Mouse (Mus musculus): ENCODE results near the gene Gdpd4. TPM values are rescaled to one million over a fixed set of nuclear protein-coding genes. Genes with fewer than 3 reads are reported as not detected.

Gene Gdpd4
- total RNA-seq (2018; cell fraction: chromatin; rRNA removed) = not detected
- not detected for total RNA-seq (2018; cell fraction: cytosol; rRNA removed)
- total RNA-seq (2018; cell fraction: nucleus; rRNA removed) = not detected
- not detected in 3 replicates for polyA plus RNA-seq (2018)

DNA sequence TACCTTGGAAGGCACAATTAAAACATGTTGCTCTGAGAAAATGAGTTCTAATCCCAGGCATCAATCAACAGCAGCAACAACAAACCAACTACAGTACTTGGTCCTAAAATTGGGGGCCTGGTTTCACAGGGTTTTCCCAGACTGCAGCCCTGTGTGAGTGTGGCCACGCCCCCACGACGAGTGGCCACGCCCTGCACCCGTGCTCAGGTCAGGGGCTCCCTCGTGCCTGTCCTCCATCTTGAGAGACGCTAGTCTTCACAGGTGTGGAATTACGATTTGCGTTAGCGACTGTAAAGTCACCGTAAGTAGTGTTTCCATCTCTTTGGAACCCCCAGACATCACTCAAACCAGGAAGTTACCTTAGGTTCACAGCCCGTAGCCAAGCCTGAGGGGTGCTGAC is at the start of gene Gdpd4:
Gdpd4 (plus strand) TSS at position 214 of the 400 bp plus-strand sequence.
- 82% methylated on average over 12 of the region's 12 CpGs for WGBS (ENCODE audit: missing documents)

DNA sequence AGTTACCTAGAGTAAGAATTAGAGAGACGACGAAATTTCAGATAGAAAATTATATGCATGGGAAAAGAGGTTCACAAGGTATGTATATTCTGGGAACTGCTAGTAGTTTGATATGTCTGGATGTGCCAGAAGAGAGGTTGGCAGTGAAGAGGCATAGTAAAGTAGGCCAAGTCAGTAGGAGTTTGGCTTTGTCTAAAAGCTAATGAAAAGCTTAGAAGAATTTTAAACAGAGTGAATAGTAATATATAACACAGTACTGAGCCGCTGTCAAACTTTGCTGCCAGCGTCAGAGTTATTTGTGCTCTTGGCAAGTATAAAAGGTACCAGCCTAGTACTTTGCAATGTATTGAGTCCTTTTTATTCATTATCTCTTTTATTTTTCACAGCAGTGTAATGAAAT is 47.4 kb upstream of the Gdpd4 start:
- Histone ChIP-seq H3K4me3 (ENCODE audit: inconsistent target) (no peak overlapping the region), H3K79me2 (ENCODE audit: inconsistent target) (no peaks in the 10 kb centered on the region), H3K27ac (no peak overlapping the region), H3K36me3 (ENCODE audit: inconsistent target) (no peaks in the 10 kb centered on the region; the same call in 1 of the 2 replicates)
- WGBS (ENCODE audit: missing documents) = 99% methylated on average over 4 of the region's 4 CpGs

More for the DNA sequence above, at the start of gene Gdpd4:
- H3K79me2 ChIP-seq (ENCODE audit: inconsistent target) = no peaks in the 10 kb centered on the region
- no peak within 1 kb of the TSS for H3K27ac ChIP-seq
- H3K36me3 ChIP-seq (ENCODE audit: inconsistent target) = no peaks in the 10 kb centered on the region
- H3K4me3 ChIP-seq (ENCODE audit: inconsistent target) = no peak within 1 kb of the TSS

DNA sequence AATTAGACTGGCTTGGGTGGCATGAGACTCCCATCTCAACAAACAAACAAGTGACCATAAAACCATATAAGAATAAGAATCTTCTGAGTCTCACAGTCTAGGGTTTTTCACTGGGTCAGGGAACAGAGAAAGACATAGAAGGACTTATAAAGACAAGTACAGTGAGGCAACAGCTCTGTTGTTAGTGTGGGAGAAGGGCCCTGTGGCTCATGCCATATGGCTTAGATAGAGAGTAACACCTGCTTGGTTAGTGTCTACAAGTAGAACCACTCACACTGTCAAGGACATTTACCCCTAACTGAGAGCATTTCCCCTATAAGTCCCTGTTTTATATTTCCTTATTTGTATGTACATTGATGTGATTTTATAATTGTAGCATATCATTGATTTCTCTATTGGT is 46.4 kb upstream of the Gdpd4 start:
- H3K4me3 ChIP-seq (ENCODE audit: inconsistent target) = no peak overlapping the region
- H3K27ac ChIP-seq = no peak overlapping the region
- no peaks in the 10 kb centered on the region; the same call in 1 of the 2 replicates for H3K36me3 ChIP-seq (ENCODE audit: inconsistent target)
- no peaks in the 10 kb centered on the region for H3K79me2 ChIP-seq (ENCODE audit: inconsistent target)

DNA sequence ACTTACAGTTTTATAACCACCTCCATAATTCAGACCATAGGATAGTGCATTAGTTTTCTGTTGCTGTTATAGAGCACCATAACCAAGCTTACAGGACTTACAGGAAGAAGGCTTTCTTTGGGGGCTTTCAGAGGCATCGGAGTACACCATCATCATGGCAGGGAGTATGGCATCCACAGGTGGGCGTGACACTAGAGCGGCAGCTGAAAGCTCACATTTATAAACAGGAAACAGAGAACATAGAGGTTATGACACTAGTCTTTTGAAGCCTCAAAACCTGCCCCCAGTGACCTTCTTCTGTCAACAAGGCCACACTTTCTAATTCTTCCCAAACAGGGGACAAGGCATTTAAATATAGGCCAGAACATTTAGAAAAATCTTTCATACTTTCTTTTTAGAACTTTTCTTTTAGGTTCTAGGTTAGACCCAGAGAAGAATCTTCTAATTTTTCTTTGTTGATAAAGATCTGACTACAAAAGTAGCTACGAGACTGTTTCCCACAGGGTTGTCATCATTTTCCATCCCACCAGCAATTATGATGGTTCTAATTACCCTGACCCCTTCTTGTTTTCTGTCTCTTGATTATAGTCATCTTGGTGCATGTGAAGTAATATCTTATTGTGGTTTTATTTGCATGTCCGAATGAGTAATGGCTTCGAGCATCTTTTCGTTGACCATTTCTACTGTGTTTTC is 41.8 kb upstream of the Gdpd4 start:
- no peak overlapping the region for H3K4me3 ChIP-seq (ENCODE audit: inconsistent target)
- 93% methylated on average over 7 of the region's 7 CpGs for WGBS (ENCODE audit: missing documents)
- no peaks in the 10 kb centered on the region for H3K79me2 ChIP-seq (ENCODE audit: inconsistent target)
- H3K36me3 ChIP-seq (ENCODE audit: inconsistent target) = no peaks in the 10 kb centered on the region; the same call in 1 of the 2 replicates
- H3K27ac ChIP-seq = no peak overlapping the region

DNA sequence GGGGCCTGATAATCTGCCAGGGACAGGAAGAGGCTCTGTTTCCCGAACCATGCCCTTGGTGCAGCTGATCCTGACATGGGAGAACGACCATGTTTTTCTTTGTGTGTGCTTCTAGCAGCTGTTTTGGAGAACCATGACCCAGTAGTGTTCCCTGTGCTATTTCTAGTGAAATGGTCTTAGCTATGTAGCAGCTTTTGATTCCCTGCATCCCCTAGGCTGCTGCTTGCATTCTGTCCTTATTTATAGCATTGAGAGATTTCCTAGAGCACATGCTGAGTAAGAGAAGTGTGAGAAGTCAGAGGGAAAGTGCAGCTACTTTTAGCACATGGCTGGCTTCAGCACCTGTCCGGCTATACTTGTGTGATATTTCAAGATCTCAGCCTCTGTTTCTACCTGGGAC is 8.1 kb upstream of the Gdpd4 start:
- Histone ChIP-seq H3K36me3 (ENCODE audit: inconsistent target) (peaks cover 34% of the 10 kb centered on the region; the same call in 1 of the 2 replicates), H3K27ac (no peak overlapping the region), H3K79me2 (ENCODE audit: inconsistent target) (no peaks in the 10 kb centered on the region), H3K4me3 (ENCODE audit: inconsistent target) (no peak overlapping the region)
- WGBS (ENCODE audit: missing documents) = 90% methylated on average over 3 of the region's 3 CpGs

DNA sequence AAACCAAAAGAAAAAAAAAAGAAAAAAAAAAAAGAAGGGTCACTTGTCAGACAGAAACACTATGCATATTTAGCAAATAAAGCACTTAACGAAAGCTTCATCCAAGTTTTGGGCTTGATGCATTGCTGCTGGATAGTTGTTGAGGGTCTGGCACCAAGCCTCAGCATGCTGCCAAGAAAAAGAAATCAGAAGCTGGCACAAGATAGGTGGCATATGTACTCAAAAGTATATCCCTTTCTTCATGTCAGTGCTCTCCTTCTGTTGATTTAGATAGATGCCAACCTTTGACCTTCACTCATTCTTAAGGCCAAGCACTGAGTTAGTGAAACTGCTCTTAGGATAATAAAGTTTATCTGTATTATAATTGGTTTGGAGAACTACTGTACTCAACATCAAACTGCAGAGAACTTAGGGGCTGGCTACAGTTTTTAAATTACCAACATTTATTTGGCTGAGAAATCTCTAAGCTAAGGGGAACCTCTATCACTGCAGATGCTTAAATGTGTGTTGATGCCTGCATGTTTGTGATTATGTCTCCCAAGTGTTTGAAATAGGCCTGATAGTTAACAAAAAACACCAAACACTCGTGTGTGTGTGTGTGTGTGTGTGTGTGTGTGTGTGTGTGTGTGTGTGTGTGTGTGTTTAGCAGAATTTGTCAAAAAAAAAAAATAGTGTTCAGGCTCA is 4.8 kb upstream of the Gdpd4 start:
- Histone ChIP-seq H3K27ac (no peak overlapping the region), H3K36me3 (ENCODE audit: inconsistent target) (peaks cover 16% of the 10 kb centered on the region; the same call in 1 of the 2 replicates), H3K4me3 (ENCODE audit: inconsistent target) (no peak overlapping the region), H3K79me2 (ENCODE audit: inconsistent target) (no peaks in the 10 kb centered on the region)
- 88% methylated on average over 2 of the region's 2 CpGs for WGBS (ENCODE audit: missing documents)

DNA sequence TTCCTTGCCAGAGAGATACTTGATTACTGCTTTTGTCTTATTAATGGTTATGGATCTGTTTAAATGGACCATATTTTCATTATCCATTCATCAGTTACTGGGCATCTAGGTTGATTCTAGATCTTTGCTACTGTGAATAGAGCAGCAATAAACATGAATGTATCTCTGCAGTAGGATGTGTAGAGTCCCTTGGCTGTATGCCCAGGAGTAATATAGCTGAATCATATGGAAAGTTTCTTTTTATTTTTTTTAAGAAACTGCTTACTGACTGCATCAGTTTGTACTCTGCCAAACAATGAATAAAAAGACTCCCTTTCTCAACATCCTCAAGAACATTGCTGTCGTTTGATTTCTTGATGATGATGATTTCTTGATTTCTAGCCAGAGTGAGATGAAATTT is 6.1 kb downstream of the Gdpd4 start:
- 83% methylated on average over 1 of the region's 1 CpGs for WGBS (ENCODE audit: missing documents)
- Histone ChIP-seq H3K79me2 (ENCODE audit: inconsistent target) (no peaks in the 10 kb centered on the region), H3K36me3 (ENCODE audit: inconsistent target) (no peaks in the 10 kb centered on the region), H3K4me3 (ENCODE audit: inconsistent target) (no peak overlapping the region), H3K27ac (no peak overlapping the region)

DNA sequence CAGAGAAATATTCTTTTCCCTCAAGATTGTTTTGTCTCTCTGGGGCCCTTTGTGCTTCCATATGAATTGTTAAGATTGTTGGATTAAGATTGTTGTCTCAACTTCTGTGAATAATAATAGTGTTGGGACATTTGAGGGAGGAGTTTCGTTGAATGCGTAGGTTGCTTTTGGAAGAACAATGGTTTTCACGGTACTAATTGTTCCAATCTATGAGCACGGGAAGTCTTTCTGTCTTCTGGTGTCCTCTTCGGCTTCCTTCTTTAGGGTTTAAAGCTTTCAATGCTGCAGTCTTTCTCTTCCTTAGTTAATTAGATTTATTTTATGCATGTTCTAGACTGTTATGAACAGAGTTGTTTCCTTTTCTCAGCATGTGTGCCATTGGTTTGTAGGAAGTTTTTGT is 7.2 kb downstream of the Gdpd4 start:
- Histone ChIP-seq H3K27ac (no peak overlapping the region), H3K36me3 (ENCODE audit: inconsistent target) (no peaks in the 10 kb centered on the region), H3K79me2 (ENCODE audit: inconsistent target) (no peaks in the 10 kb centered on the region), H3K4me3 (ENCODE audit: inconsistent target) (no peak overlapping the region)
- WGBS (ENCODE audit: missing documents) = 95% methylated on average over 5 of the region's 5 CpGs

DNA sequence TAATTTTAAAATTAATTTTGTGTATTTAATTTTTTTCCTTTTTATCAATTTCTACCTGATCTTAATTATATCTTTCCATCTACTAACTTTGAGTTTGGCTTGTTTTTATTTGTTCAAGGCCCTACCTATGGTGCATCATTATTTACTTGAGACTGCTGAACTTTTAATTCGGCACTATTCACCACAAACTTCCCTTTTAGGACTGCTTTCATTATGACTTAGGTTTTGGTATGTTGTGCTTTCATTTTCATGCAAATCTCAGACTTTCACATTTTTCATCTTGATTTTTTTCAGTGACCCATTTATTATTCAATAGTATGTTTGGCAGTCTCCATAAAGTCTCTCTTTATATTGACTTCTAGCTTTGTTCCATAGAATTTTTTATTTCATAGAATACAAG is 24.7 kb downstream of the Gdpd4 start:
- no peak overlapping the region for H3K27ac ChIP-seq
- no peaks in the 10 kb centered on the region for H3K36me3 ChIP-seq (ENCODE audit: inconsistent target)
- H3K4me3 ChIP-seq (ENCODE audit: inconsistent target) = no peak overlapping the region
- H3K79me2 ChIP-seq (ENCODE audit: inconsistent target) = no peaks in the 10 kb centered on the region
- WGBS (ENCODE audit: missing documents) = 0% methylated on average over 1 of the region's 1 CpGs

DNA sequence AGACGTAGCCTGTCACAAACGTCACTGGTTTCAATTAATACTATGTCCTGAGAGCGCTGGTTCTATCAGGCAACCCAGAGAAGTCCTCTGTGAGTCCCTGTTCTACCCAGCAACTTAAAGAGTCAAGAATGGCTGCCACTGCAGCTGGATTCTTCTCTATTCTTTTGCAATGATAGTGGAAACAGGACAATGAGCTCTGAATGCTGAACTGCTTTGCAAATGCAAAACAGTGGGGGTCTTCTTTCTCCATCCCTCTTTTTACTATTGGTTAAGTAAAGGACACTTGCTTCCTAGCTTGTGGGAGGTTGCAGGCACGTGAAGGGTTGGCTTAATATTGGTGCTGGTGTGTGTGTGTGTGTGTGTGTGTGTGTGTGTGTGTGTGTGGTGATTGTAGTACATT is 52.7 kb downstream of the Gdpd4 start:
- WGBS (ENCODE audit: missing documents) = 89% methylated on average over 4 of the region's 4 CpGs
- H3K4me3 ChIP-seq (ENCODE audit: inconsistent target) = no peak overlapping the region
- no peaks in the 10 kb centered on the region for H3K79me2 ChIP-seq (ENCODE audit: inconsistent target)
- no peak overlapping the region for H3K27ac ChIP-seq
- no peaks in the 10 kb centered on the region for H3K36me3 ChIP-seq (ENCODE audit: inconsistent target)

DNA sequence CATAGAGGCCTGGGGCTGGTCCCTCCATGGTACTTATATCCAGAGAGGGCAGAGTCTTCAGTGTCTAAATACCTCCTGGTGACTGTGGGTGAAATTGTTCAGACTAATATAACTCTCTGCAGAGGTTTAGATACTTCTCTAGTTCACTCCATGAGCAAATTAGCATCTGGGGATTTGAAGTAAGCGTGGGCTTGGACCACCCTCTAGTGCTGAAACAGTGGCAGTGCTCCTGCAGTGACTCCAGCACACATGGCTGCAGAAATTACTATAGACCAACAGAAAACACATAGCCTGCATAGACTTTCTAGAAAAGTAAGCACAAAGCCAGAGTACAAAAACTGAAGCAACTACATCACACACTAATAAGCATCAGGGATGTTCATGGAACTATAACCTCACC is 57.7 kb downstream of the Gdpd4 start:
- no peaks in the 10 kb centered on the region for H3K36me3 ChIP-seq (ENCODE audit: inconsistent target)
- H3K27ac ChIP-seq = no peak overlapping the region
- no peak overlapping the region for H3K4me3 ChIP-seq (ENCODE audit: inconsistent target)
- H3K79me2 ChIP-seq (ENCODE audit: inconsistent target) = no peaks in the 10 kb centered on the region
- 57% methylated on average over 1 of the region's 1 CpGs for WGBS (ENCODE audit: missing documents)

DNA sequence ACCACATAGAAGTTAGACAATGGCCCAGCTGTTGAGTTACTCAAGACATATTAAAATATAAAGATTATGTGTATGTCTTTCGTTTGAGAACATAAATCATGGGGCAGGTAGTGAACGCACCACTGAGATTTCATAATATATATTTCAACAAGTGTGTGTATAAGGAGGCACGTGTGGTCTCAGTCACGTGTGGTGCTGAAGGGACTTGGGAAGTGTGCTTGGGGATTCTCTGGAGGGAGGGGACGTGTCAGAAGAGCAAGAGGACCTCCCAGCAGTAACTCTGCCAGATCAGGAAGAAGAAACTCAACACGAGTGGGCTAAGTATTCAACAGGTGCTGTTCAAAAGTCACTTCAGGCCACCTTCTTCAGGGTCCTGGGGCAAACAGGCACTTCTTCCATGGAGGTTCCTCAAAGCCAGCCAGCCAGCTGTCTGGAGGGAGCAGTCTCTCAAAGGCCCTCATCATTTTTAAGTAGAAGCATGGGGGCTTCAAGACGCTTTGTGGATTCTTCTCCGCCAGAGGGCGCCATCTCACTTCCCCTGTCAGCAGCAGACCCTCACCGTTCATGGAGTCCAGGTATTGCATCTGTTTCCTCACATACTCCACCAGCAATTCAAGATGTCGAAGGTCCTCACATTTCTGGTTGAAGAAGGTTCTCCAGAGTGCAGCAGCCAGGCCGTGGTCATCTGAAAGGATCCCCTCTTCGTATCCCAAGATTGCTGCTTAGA is 64.5 kb downstream of the Gdpd4 start:
- no peaks in the 10 kb centered on the region for H3K36me3 ChIP-seq (ENCODE audit: inconsistent target)
- WGBS (ENCODE audit: missing documents) = 52% methylated on average over 12 of the region's 13 CpGs
- no peak overlapping the region for H3K4me3 ChIP-seq (ENCODE audit: inconsistent target)
- no peaks in the 10 kb centered on the region for H3K79me2 ChIP-seq (ENCODE audit: inconsistent target)
- H3K27ac ChIP-seq = no peak overlapping the region

DNA sequence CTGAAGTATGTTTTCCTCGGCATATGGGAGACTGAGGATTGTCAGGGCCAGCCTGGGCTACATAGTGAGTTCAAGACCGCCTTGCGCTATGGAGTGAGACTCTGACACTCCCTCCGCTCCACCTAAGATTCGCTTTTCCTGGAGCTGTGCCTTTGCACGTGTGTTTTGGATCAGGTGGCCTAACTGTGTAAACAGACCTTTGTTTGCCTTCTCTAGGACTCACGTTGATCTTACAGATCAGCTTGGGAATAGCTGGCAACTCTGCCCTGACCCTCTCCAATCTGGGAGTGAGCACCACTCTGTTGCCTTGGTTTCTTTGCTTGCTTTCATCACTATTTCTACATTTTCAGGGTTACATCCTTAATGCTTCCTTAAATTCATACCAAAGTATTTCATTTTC is 82.9 kb downstream of the Gdpd4 start:
- H3K79me2 ChIP-seq (ENCODE audit: inconsistent target) = no peaks in the 10 kb centered on the region
- H3K27ac ChIP-seq = no peak overlapping the region
- no peaks in the 10 kb centered on the region for H3K36me3 ChIP-seq (ENCODE audit: inconsistent target)
- 91% methylated on average over 7 of the region's 7 CpGs for WGBS (ENCODE audit: missing documents)
- no peak overlapping the region for H3K4me3 ChIP-seq (ENCODE audit: inconsistent target)

DNA sequence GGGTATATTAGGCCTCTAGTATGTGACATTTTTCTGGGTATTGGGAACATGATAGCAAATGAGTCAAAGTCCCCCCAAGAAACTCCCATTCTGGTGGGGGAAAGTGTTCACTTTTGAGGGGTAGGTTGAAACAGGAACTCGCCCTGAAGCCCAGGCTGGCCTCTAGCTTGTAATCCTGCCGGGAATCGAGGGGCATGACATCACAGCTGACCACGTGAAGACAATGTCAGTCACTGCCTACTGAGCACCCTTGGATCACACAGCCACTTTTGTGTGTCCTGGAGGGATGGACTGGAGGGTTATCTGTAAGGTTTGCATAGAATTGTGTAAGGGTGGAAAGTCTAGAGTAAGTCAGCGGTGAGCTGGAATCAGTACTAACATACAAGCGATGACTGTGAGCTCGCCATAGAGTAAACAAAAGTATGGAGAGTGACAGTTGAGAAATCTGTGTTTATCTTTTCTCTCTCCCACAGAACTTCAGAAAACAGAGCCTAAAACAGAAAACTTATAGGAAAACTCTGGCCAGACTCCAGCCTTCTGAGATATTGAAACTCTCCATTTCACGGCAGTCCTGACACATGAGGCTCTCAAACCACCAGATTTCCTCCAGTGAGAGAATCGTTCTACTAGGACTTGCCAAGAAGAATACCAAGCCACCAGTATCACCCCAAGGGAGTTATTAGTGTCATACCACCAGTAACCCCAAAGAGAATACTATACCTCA is 128.5 kb downstream of the Gdpd4 start:
- Histone ChIP-seq H3K79me2 (ENCODE audit: inconsistent target) (no peaks in the 10 kb centered on the region), H3K4me3 (ENCODE audit: inconsistent target) (no peak overlapping the region), H3K36me3 (ENCODE audit: inconsistent target) (no peaks in the 10 kb centered on the region), H3K27ac (no peak overlapping the region)
- WGBS (ENCODE audit: missing documents) = 86% methylated on average over 9 of the region's 9 CpGs

Data from macrophage (primary cell).